Mouse (Mus musculus) frontal cortex, postnatal 14 days (tissue): ENCODE results near the gene Krt75.

Experiments used
- DNase-seq, 2 experiments: peaks; one replicate each; pipeline ENCODE4 v3.0.0; 2022; ENCODE audit warnings: low spot score in 2 of 2

Gene Krt75

DNA sequence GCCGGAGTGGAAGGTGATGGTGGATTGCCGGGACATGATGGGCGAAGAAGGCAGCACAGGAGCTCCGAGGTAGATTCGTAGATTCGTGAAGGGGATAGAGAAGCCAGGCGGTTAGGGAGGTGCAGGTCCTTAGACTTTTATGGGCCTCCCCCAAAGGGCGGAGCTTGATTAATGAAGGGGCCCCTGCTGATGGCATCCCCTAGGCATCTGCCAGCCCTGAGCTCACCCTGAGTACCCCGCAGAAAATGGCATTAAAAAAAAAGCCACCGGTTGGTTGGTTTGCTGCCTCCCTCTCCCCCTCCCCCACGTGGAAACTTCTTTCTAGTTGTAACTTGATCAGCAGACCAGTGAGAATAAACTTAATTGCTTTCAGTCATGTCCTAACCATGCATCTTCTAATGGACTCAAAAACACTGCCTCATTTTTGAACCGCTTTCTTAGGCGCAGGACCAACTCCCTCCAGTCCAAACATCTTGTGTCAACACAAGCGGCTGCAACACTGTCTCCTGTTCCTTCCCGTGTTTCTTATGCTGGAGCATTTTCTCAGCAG is at the start of gene Krt75:
Gene Krt75 (minus strand): TSS at position 109 of the 550 bp plus-strand sequence.
- DNase-seq: no peak

DNA sequence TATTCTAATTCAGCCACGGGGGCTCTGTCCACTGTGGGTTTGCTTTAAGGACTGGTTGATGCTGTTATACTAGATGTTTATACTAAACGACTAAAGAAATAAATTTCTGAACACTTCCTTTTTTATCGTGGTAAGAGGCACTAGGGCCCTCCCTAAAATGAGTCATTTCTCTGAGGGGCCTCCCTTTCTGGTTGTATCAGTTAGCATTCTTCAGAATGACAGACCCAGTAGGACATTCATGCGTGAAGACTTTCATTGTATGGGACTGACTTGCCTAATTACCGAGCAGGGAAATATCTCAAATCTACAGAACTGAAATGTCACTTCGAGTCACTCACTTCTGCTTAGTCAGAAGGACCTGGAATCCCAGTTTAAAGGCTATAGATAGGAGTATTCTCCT is 25.4 kb upstream of the Krt75 start:
- no peak for DNase-seq

GRCm38 (mm10) chr15:101588216-101588615 is 14.5 kb upstream of the Krt75 start:
- DNase-seq: no peak

DNA sequence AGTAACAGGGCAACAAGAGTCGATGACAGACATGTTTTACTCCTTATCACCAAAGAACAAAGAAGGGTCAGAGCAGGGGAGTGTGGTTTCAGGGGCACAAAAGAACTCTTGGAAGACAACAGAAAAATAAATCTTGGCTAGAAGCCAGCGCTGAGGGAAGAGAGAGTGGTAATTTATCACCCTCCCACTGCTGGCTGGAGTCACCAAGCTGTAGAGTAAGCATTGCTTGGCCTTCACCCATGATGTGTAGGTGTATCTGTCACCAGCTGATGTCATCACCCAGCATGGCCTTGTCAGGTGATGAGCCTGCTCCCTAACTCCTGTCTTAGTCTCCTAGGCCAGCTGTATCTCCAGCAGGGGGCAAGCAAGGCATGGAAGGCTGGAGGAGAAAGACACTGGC is 10.8 kb upstream of the Krt75 start:
- DNase-seq: no peak

- no peak for DNase-seq
Observed at GRCm38 (mm10) chr15:101583211-101583965, 9.7 kb upstream of the Krt75 start.

- no peak for DNase-seq
Observed at GRCm38 (mm10) chr15:101581701-101582100, 8.0 kb upstream of the Krt75 start.

DNA sequence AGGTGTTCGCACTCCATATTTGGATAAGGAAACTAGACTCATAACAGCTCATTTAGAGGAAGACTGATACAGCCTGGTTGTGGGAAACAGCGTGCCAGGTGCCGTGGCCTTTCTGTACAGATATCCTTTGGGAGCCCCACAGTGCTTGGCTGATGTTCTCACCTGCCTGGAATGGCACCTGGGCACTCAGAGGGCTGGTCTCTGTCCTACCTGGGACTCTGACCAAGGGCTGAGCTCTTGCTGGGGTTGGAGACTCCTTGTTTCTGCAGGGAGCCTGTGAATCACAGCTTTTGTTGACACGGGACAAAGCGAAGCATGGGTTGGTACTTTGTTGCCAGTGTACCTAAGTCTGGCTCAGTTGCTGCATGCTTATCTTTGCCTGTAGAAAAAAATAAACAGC is 1.8 kb upstream of the Krt75 start:
- DNase-seq: no peak

GRCm38 (mm10) chr15:101567780-101568179 is 5.9 kb downstream of the Krt75 start:
- DNase-seq: no peak

GRCm38 (mm10) chr15:101562850-101563249 is 10.9 kb downstream of the Krt75 start, which contains the start of gene Krt90:
TSS of gene Krt90 (minus strand) at chr15:101562950.
- DNase-seq: no peak

DNA sequence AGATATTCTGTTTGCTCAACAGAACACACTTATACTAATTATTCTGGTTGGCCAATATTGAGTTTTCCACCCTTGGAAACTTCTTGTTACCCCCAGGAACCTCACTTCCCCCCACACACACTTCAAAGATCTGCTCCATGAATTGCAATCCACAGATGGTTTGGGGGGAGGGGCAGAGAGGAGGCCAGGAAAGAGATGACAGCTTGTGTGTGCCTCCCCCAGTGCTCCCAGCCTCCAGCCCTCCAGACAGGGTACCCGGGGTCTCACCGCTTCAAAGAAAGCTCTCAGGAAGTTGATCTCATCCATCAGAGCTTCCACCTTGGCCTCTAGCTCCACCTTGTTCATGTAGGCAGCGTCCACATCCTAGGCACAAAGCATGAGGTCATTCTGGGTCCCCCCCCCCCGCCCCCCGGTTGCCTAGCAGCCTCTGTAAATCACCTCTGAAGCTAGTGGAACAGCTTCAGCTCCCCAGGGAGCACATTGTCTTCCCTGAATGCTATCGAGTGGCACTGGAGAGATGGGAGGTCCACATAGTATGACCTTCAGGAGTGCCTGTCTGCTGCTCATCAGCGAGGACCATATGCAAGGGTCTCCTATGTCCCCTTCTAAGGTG is 15.6 kb downstream of the Krt75 start:
- no peak for DNase-seq

- DNase-seq: peak in 1 of 2 experiments; percentile 15
Observed at GRCm38 (mm10) chr15:101553169-101553568, 20.5 kb downstream of the Krt75 start.

GRCm38 (mm10) chr15:101552188-101552587 is 21.5 kb downstream of the Krt75 start:
- no peak for DNase-seq

DNA sequence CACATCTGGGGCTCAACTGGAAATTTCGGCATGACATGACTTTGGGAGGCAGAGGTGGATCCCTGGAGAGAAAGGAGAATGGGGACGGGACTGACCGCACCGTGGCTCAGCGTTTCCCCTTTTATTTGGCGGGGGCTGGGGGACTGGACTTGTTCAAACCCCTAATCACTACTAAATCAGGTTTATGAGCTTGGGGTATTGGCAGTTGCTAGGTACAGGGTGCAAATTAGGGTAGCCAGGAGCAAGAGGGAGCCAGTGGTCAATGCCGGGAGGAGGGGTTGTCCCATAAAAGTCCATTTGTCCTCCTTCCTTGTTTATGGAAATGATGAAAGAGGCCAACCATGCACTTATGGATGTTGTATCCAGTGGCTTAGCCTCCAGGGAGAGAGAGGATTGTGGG is 23.1 kb downstream of the Krt75 start, which contains the start of gene Krt82:
Gene Krt82 (minus strand): TSS at position 101 of the 400 bp plus-strand sequence.
- no peak for DNase-seq

DNA sequence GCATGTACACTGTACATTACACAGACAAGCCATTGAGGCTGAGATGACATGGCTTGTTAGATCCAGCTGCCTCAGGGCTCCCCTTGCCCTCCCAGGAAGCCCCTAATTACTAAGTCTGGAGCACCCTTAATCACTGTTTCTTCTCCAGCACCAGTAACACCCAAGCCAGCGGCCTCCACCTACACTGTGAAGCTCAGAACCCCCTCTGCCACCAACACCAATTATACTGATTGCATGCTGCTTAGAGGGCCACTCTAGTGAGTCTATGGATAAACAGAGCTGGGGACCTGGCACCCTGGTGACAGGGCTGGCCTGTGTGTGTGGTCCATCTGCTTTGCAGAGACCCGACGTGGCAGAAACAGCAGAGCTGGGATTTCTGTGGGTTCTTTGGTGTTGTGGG is 29.2 kb downstream of the Krt75 start:
- DNase-seq: no peak

- no peak for DNase-seq
Observed at GRCm38 (mm10) chr15:101542543-101542942, 31.2 kb downstream of the Krt75 start.

DNA sequence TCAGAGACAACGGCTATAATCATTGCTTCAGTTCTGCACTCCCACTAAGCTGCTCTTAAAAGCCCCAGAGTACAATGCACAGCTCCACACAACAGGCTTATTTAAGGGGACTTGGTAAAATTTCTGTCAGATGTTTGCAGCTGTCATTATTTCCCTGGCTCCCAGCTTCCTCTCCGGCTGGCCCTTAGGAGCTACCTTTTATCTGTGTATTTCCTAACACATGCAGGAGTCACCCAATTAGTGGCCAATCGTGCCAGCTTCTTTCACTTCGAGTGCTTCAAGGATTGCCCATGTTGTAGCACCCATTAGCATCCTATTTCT is 35.2 kb downstream of the Krt75 start:
- no peak for DNase-seq

- no peak for DNase-seq
Observed at GRCm38 (mm10) chr15:101537864-101538579, 35.7 kb downstream of the Krt75 start.

DNA sequence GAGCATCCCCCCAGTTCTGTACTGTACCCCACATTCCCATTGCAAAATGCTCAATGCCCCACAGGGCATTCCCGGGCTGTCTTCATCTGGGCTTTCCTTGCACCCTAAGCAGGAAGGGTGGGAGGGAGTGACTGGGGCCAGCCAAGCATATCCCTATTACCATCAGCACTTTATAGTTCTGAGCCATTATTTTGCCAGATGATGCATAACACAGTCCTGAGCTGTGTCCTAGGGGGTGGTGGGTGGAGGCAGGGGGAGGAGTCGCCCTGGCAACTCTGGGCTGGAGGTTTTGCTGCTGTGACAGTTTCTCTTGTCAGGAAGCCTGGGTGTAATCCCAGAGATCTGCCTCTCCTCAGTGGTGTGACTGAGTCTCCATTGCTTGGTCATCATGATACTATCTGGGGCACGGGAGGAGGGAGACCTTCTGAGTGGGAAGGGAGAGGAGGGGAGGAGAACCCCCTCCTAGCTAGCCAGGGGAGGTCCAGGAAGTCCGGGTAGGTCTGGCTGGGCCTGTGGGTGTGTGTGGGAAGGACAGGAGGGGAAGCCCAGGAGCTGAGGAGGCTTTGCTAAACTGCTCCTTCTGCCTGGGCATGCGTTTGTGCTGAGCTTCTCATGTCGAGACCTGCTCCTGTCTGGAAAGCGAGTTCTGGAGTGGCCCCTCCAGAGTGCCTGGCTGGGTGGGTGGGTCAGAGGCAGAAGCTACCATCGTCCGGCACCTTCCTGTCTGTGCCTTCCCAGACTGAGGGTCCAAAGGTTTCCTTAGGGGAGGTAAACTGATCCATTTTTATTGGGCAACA is 37.5 kb downstream of the Krt75 start:
- no peak for DNase-seq

GRCm38 (mm10) chr15:101532720-101533119 is 41.0 kb downstream of the Krt75 start, which contains the start of gene Krt84:
TSS of gene Krt84 (minus strand) at chr15:101532820.
- no peak for DNase-seq

- DNase-seq: no peak
Observed at GRCm38 (mm10) chr15:101522556-101523232, 51.0 kb downstream of the Krt75 start.

DNA sequence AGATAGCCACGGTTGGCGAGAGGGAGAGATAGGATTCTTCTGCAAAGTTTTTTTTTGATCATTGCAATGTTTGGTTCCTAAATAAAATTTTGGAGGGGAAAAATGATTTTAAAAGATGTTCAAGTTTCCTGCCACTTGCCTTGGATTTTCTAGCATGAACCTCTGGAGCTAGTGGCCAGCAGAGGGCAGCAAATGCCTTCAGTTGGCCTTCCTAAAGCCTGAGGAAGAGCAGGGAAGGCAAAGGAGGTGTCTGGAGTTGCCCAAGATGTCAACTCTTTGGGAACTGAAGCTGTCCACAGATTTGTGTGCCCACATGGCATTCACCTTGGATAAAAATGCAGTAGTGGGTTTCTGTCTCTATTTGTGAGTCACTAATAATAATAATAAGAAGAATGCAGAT is 53.9 kb downstream of the Krt75 start:
- DNase-seq: peak; percentile 47 to 71
